Mouse (Mus musculus): ENCODE measurements at regions not wholly inside any gene's neighbourhood (a gene's known extent, or its start where the extent isn't known, plus 50 kb on each side); places are given as distances from the start of the nearest gene placed in this dataset.

DNA sequence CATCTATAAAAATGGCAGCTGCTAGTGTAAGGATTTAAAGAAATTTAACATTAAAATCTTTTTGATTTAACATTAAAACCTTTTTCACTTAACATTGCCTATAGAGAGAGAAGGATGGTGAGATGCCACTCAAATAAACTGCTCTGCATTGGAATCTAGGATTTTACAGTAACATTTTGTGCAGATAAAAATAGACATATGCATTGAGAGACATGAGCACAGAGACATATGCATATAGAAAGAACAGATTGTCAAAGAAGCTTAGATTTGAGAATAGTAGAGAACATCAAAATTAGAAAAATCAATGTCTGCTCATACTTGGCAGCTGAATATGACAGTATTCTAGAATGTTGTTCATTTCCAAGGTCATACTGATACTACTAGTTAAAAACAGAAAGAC is 220.2 kb downstream of the Arap2 start:
- DNase-seq (ENCODE audit: low spot score in 2 of 2) = no peak

DNA sequence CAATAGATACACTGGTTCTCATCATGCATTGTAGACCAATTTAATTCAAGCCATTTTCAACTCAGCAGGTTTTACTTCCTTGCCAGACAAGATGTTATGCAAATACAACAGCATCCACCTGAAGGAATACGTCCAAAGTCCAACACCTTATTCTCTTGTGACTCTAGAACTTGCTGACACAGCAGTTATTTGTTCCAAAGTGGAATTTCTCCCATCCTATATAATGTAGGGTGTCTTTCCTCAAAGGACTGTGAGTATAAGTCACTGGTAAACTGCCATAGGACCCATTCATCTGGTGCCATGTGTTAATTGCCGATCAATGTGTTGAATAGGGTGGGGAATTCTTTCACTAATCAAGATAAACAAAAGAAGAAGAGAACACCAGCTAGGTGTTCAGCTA is 226.7 kb downstream of the Arap2 start:
- no peak for DNase-seq (ENCODE audit: low spot score in 2 of 2)

DNA sequence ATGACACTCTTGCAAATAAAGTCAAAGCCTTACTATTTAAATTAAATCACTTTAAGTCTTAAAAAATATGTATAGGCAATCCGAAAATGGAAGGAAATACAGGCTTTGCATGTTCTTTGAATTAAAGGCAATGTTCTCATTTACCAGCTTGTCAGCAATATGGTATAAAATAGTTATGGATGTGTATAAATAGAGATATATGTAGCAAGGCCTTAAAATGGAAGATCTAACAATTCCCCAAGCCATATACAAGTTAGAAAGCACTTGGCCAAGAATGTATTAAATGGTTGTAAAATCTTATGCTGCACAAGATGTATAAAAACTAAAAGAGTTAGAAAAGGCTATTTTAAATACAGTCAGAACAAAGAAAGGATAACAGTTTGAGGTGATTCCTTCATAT is 254.1 kb downstream of the Arap2 start:
- DNase-seq (ENCODE audit: low spot score in 2 of 2) = no peak

DNA sequence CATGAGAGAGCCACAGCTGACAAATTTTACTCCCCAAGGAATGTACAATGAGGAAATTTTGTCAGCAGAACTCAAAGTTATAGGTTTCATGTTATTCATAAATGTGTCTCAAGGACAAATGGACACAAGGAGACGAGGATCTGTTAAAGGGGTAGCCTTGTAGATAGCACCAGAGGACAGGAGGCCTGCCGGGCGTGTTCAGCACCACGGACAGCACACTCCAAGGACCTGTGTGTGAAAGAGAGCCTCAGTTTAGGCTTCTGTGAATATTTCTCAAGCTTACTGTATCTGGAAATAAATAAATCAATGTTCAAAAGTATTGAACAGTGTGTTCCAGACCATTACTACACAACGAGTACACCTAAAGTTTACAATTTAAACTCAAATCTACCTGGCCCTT is 282.4 kb downstream of the Arap2 start:
- peak in 1 of 2 experiments; percentile 7 for DNase-seq (ENCODE audit: low spot score in 2 of 2)

DNA sequence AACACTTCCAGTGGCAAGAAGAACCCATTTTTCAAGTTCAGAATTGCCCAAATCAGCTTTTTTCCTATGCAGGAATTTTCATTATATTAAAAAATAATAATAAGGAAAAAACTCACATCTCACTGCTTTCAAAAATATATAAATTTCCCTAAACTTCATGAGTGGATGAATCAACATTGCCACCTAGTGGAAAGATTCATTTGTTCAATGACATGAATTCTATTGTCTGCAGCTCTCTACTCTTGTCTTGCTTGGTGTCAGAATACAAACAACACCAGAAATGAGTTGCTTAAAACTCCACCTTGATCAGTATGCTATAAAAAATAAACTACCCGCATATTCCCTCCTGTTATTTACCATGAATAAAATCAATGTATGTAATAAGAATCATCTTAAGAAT is 285.0 kb downstream of the Arap2 start:
- no peak for DNase-seq (ENCODE audit: low spot score in 2 of 2)

DNA sequence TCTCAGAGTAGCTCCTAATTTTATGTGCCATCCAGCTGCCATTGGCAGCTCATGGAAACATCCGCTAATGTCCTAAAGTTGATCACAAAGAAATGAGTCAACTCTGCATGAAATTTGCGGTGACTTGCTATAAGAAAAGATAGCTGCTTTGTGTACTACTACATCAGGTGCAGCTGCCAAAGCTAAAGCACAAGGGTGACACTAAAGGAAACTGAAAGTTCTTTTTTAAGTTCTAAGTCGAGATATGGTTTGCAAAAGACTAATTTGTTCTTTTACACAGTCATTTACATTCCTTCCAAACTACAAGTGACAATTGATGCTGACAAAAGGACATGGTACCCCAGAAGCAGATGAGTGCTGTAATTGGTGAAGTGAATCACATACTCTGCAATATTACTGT is 292.5 kb downstream of the Arap2 start:
- no peak for DNase-seq (ENCODE audit: low spot score in 2 of 2)

DNA sequence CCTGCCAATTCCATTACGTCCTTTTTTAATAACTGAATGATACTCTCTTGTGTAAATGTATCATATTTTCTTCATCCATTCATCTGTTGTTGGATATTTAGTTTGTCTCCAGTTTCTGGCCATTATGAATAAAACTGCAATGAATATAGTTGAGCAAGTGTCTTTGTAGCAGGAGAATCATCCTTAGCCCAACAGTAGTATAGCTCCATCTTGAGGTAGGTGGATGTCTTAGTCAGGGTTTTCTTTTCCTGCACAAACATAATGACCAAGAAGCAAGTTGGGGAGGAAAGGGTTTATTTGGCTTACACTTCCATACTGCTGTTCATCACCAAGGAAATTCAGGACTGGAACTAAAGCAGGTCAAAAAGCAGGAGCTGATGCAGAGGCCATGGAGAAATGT is 299.2 kb downstream of the Arap2 start:
- no peak for DNase-seq (ENCODE audit: low spot score in 2 of 2)

DNA sequence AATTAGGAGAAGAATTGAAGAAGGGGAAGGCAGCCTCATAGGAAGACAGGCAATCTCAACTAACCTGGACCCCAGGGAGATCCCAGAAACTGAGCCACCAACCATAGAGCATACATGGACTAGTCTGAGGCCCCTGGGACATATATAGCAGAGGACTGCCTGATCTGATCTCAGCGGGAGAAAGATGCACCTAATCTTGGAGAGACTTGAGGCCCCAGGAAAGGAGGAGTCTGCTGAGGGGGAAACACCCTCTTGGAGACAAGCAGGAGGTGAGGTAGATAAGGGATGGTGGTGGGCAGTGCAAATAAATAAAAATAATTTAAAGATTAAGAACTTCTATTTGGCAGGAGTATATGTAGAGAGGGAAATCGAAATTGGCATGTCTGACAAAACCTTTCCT is 303.4 kb downstream of the Arap2 start:
- no peak for DNase-seq (ENCODE audit: low spot score in 2 of 2)
